Mouse (Mus musculus) stomach, postnatal 0 days (tissue): ENCODE results near the gene Ext2.

Source experiments
- CTCF ChIP-seq: IDR thresholded peaks from 2 replicates; pipeline ENCODE4 v1.5.1; 2016; ENCODE audit warnings: antibody characterized with exemption, low read depth, mild to moderate bottlenecking, moderate library complexity
- EP300 ChIP-seq: optimal IDR thresholded peaks from 2 replicates; pipeline ENCODE3; 2016; ENCODE audit warnings: antibody characterized with exemption

DNA sequence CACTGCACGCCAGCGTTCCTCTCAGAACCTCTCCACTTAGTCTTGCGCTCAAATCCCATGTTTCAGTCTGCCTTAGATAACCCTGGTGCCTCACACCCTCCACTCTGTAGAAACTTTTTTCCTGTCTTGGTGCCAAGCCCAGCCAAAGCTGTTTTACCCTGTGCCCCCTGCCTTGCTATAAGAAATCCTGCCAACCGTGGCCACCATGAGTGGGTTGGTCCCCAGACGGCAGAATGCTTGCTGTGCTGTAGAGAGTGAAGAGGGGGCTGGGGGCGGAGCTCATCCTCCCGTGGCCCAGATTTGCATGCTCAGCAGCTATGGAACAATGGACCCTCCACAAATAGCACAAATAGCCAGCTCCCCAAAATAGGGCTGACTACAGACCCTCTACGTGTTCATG lies 138.7 kb downstream of the Ext2 start:
- no peak for TF ChIP-seq EP300
- TF ChIP-seq CTCF: no peak
